Mouse (Mus musculus) midbrain, postnatal 0 days (tissue): ENCODE data around the gene Pnkp. TPM values are rescaled to one million over a fixed set of nuclear protein-coding genes. Genes with fewer than 3 reads are reported as not detected.

Experiments
- ATAC-seq: fragments of 200-750 bp; cut with Nextera tagmentation; 2 replicates; pipeline ENCODE4 v1.8.0; 2017; ENCODE audit warnings: moderate number of reproducible peaks, mild to moderate bottlenecking, moderate TSS enrichment, moderate library complexity; ENCODE audit not compliant: low FRiP score
- DNase-seq: peaks from one replicate; pipeline ENCODE4 v3.0.0-alpha.2; 2015; ENCODE audit warnings: low spot score
- H3K27ac ChIP-seq: fragments of 300-500 bp; sonication (generic); 2 replicates; pipeline ENCODE4 v1.5.1; 2014; ENCODE audit warnings: low read depth, mild to moderate bottlenecking, low read length, mixed read lengths
- H3K27me3 ChIP-seq: fragments of 300-500 bp; sonication (generic); 2 replicates; pipeline ENCODE4 v1.6.1; 2014; ENCODE audit warnings: low read length, control low read depth, mixed read lengths; ENCODE audit not compliant: insufficient read depth
- H3K36me3 ChIP-seq: fragments of 300-500 bp; sonication (generic); 2 replicates; pipeline ENCODE4 v1.6.1; 2014; ENCODE audit warnings: low read length, control low read depth, mixed read lengths; ENCODE audit not compliant: insufficient read depth
- H3K4me1 ChIP-seq: fragments of 300-500 bp; sonication (generic); 2 replicates; pipeline ENCODE4 v1.6.1; 2014; ENCODE audit warnings: mild to moderate bottlenecking, control low read depth, antibody characterized with exemption, low read length, mixed read lengths; ENCODE audit not compliant: insufficient read depth
- H3K4me2 ChIP-seq: fragments of 300-500 bp; sonication (generic); 2 replicates; pipeline ENCODE4 v1.6.1; 2014; ENCODE audit warnings: low read depth, mild to moderate bottlenecking, low read length, mixed read lengths; ENCODE audit not compliant: poor library complexity, severe bottlenecking
- H3K4me3 ChIP-seq: fragments of 300-500 bp; sonication (generic); 2 replicates; pipeline ENCODE4 v1.5.1; 2014; ENCODE audit warnings: low read depth, mild to moderate bottlenecking, low read length, moderate library complexity
- H3K9ac ChIP-seq: fragments of 300-500 bp; sonication (generic); replicated peaks from 2 replicates; pipeline ENCODE4 v1.6.1; 2014; ENCODE audit warnings: mild to moderate bottlenecking, low read length, moderate library complexity, mixed read lengths; ENCODE audit not compliant: poor library complexity, severe bottlenecking
- H3K9me3 ChIP-seq: fragments of 300-500 bp; sonication (generic); 2 replicates; pipeline ENCODE4 v1.6.1; 2016; ENCODE audit warnings: low read length, control low read depth
- CTCF ChIP-seq: IDR thresholded peaks from 2 replicates; pipeline ENCODE4 v1.5.1; 2016; ENCODE audit warnings: antibody characterized with exemption, mild to moderate bottlenecking
- WGBS: fragments of 180-500 bp; shearing (Covaris S2); extraction: QIAGEN DNeasy Blood & Tissue Kit; methylation state at CpG from one replicate; pipeline ENCODE4 v1.1.7; 2014; 5-methylcytosine and 5-hydroxymethylcytosine counted together
- polyA plus RNA-seq: library from polyadenylated mRNA; unstranded; fragments of >200 nt; fragmentation: Nextera tagmentation; extraction: Ambion mirVana; gene quantifications from 2 replicates; pipeline ENCODE4 v1.2.1, GENCODE M21; 2015
- total RNA-seq: library from RNA; depleted of rRNA; stranded (reverse); fragments of >200 nt; gene quantifications from 2 replicates; pipeline ENCODE4 v1.2.3, GENCODE M21; 2014

Gene Pnkp
- total and polyA plus RNA-seq, 2 experiments from 2014 or later, result 31.2 to 32.4 TPM

GRCm38 (mm10) chr7:44839491-44840191 is 17.3 kb upstream of the Pnkp start:
- ATAC-seq (peak; percentile 53), DNase-seq (peak; percentile 71)
- 0 out of 2 replicates have a peak, but pooled peaks have one; percentile 8 for TF ChIP-seq CTCF
- Histone ChIP-seq H3K4me1 (0 out of 2 replicates have a peak, but pooled peaks cover 3% of the 10 kb centered on the region), H3K4me2 (peak overlapping the region; percentile 54), H3K36me3 (peaks cover 41% of the 10 kb centered on the region), H3K27me3 (0 out of 2 replicates have a peak, but pooled peaks cover 3% of the 10 kb centered on the region), H3K9me3 (no peaks in the 10 kb centered on the region), H3K9ac (peak overlapping the region; percentile 54), H3K4me3 (peak overlapping the region; percentile 30), H3K27ac (peak overlapping the region; percentile 9; the same call in 1 of the 2 replicates)
- 3% methylated on average over 58 of the region's 58 CpGs for WGBS

GRCm38 (mm10) chr7:44840426-44840825 is 16.5 kb upstream of the Pnkp start:
- no peak overlapping the region for H3K4me3 ChIP-seq
- peak overlapping the region; percentile 54 for H3K4me2 ChIP-seq
- H3K36me3 ChIP-seq, result peaks cover 49% of the 10 kb centered on the region
- H3K27me3 ChIP-seq, result 0 out of 2 replicates have a peak, but pooled peaks cover 3% of the 10 kb centered on the region
- 0 out of 2 replicates have a peak, but pooled peaks cover 3% of the 10 kb centered on the region for H3K4me1 ChIP-seq
- no peak for DNase-seq
- WGBS, result 62% methylated on average over 14 of the region's 14 CpGs
- TF ChIP-seq CTCF, result no peak
- H3K9ac ChIP-seq, result no peak overlapping the region
- no peaks in the 10 kb centered on the region for H3K9me3 ChIP-seq
- ATAC-seq, result no peak
- no peak overlapping the region for H3K27ac ChIP-seq

- WGBS, result 92% methylated on average over 8 of the region's 8 CpGs
- Histone ChIP-seq H3K9ac (no peak overlapping the region), H3K4me2 (no peak overlapping the region), H3K9me3 (no peaks in the 10 kb centered on the region), H3K27ac (no peak overlapping the region), H3K4me1 (0 out of 2 replicates have a peak, but pooled peaks cover 3% of the 10 kb centered on the region), H3K4me3 (no peak overlapping the region), H3K36me3 (peaks cover 64% of the 10 kb centered on the region), H3K27me3 (0 out of 2 replicates have a peak, but pooled peaks cover 3% of the 10 kb centered on the region)
- DNase-seq, result no peak
- ATAC-seq, result no peak
- TF ChIP-seq CTCF, result no peak
Measured at GRCm38 (mm10) chr7:44841825-44842463, 15.0 kb upstream of the Pnkp start.

- 94% methylated on average over 10 of the region's 10 CpGs for WGBS
- no peak overlapping the region for H3K9ac ChIP-seq
- peaks cover 8% of the 10 kb centered on the region; the same call in 1 of the 2 replicates for H3K4me1 ChIP-seq
- no peak for DNase-seq
- H3K4me3 ChIP-seq, result no peak overlapping the region
- H3K4me2 ChIP-seq, result no peak overlapping the region
- no peak overlapping the region for H3K27ac ChIP-seq
- H3K9me3 ChIP-seq, result no peaks in the 10 kb centered on the region
- no peak for ATAC-seq
- H3K27me3 ChIP-seq, result 0 out of 2 replicates have a peak, but pooled peaks cover 3% of the 10 kb centered on the region
- peaks cover 64% of the 10 kb centered on the region for H3K36me3 ChIP-seq
- no peak for TF ChIP-seq CTCF
Measured at GRCm38 (mm10) chr7:44845006-44845405, 11.9 kb upstream of the Pnkp start.

GRCm38 (mm10) chr7:44846804-44847203 is 10.1 kb upstream of the Pnkp start:
- no peaks in the 10 kb centered on the region for H3K27me3 ChIP-seq
- peaks cover 13% of the 10 kb centered on the region; the same call in 1 of the 2 replicates for H3K4me1 ChIP-seq
- no peak for ATAC-seq
- no peak for DNase-seq
- no peak for TF ChIP-seq CTCF
- no peak overlapping the region for H3K4me3 ChIP-seq
- peaks cover 51% of the 10 kb centered on the region for H3K36me3 ChIP-seq
- H3K27ac ChIP-seq, result no peak overlapping the region
- 92% methylated on average over 7 of the region's 7 CpGs for WGBS
- no peaks in the 10 kb centered on the region for H3K9me3 ChIP-seq
- no peak overlapping the region for H3K4me2 ChIP-seq
- no peak overlapping the region for H3K9ac ChIP-seq

GRCm38 (mm10) chr7:44847772-44848171 is 9.2 kb upstream of the Pnkp start:
- H3K4me1 ChIP-seq, result peaks cover 13% of the 10 kb centered on the region; the same call in 1 of the 2 replicates
- peak overlapping the region; percentile 64 for H3K4me3 ChIP-seq
- H3K27ac ChIP-seq, result peak overlapping the region; percentile 71; the same call in 1 of the 2 replicates
- ATAC-seq (no peak), DNase-seq (no peak)
- no peaks in the 10 kb centered on the region for H3K9me3 ChIP-seq
- peak overlapping the region; percentile 70 for H3K4me2 ChIP-seq
- WGBS, result 77% methylated on average over 5 of the region's 5 CpGs
- TF ChIP-seq CTCF, result no peak
- H3K27me3 ChIP-seq, result no peaks in the 10 kb centered on the region
- H3K36me3 ChIP-seq, result peaks cover 44% of the 10 kb centered on the region
- H3K9ac ChIP-seq, result peak overlapping the region; percentile 57
